Mouse (Mus musculus) megakaryocyte, embryonic 14.5 days (primary cell): Measurements from ENCODE around the gene Zbtb46.

Experiments used
- FLI1 ChIP-seq: IDR thresholded peaks from 2 replicates; pipeline ENCODE4 v1.6.1; 2012; ENCODE audit warnings: low read length, inconsistent platforms, mixed read lengths
- GATA1 ChIP-seq: IDR thresholded peaks from 3 replicates; pipeline ENCODE4 v1.6.1; 2012; ENCODE audit warnings: mixed read lengths, low read length, inconsistent platforms, borderline replicate concordance

- TF ChIP-seq GATA1, result no peak
- TF ChIP-seq FLI1, result no peak
Observed at GRCm38 (mm10) chr2:181459673-181460621, 721 bp upstream of the Zbtb46 start.
